Mouse (Mus musculus): ENCODE results near the gene Cd28.

- no peak for TF ChIP-seq POLR2A (IDR thresholded peaks at IDR 0.05; ENCODE audit: low read depth, low read length)
- TF ChIP-seq CTCF (conservative IDR thresholded peaks at IDR 0.05 in 1 of 2, IDR thresholded peaks at IDR 0.05 in 1 of 2; ENCODE audit: low read depth in 2 of 2, low read length in 2 of 2) = no peak
- no peak for TF ChIP-seq MAFK (IDR thresholded peaks at IDR 0.05; ENCODE audit: insufficient replicate concordance, low read length)
- TF ChIP-seq EP300 (IDR thresholded peaks at IDR 0.05; ENCODE audit: low read length) = no peak
- no peak for TF ChIP-seq CHD2 (IDR thresholded peaks at IDR 0.05; ENCODE audit: low read length)
- no peak for TF ChIP-seq ZNF384 (IDR thresholded peaks at IDR 0.05; ENCODE audit: low read depth, low read length)
- TF ChIP-seq KAT2A (IDR thresholded peaks at IDR 0.05; ENCODE audit: insufficient replicate concordance, low read length) = no peak
- no peak for TF ChIP-seq MXI1 (IDR thresholded peaks at IDR 0.05; ENCODE audit: low read depth, low read length)
- no peak for TF ChIP-seq MAZ (IDR thresholded peaks at IDR 0.05; ENCODE audit: low read depth, low read length)
- no peak for TF ChIP-seq HCFC1 (IDR thresholded peaks at IDR 0.05; ENCODE audit: low read depth, low read length)
- no peak for TF ChIP-seq POLR2AphosphoS2 (IDR thresholded peaks at IDR 0.05; ENCODE audit: low read depth, low read length)
- TF ChIP-seq MAX (IDR thresholded peaks at IDR 0.05; ENCODE audit: low read length) = no peak
These were observed 33.7 kb downstream of the Cd28 start for GRCm38 (mm10) chr1:60750201-60750765.
